Mouse (Mus musculus) midbrain, embryonic 16.5 days (tissue): Measurements from ENCODE around the gene Abca9. TPM values are rescaled to one million over a fixed set of nuclear protein-coding genes. Genes with fewer than 3 reads are reported as not detected.

Source experiments
- ATAC-seq: fragments of 200-750 bp; cut with Nextera tagmentation; 2 replicates; pipeline ENCODE4 v1.8.0; 2017; ENCODE audit warnings: moderate TSS enrichment
- H3K27ac ChIP-seq: fragments of 300-500 bp; sonication (generic); 2 replicates; pipeline ENCODE4 v1.5.1; 2014; ENCODE audit warnings: mild to moderate bottlenecking, low read length, mixed read lengths
- H3K27me3 ChIP-seq: fragments of 300-500 bp; sonication (generic); 2 replicates; pipeline ENCODE4 v1.6.1; 2014; ENCODE audit warnings: low read depth, low read length, mixed read lengths; ENCODE audit not compliant: control insufficient read depth, insufficient read depth
- H3K36me3 ChIP-seq: fragments of 300-500 bp; sonication (generic); 2 replicates; pipeline ENCODE4 v1.6.1; 2014; ENCODE audit warnings: mild to moderate bottlenecking, low read length, moderate library complexity, mixed read lengths; ENCODE audit not compliant: control insufficient read depth, insufficient read depth
- H3K4me1 ChIP-seq: fragments of 300-500 bp; sonication (generic); 2 replicates; pipeline ENCODE4 v1.6.1; 2014; ENCODE audit warnings: mild to moderate bottlenecking, low read length, mixed read lengths; ENCODE audit not compliant: control insufficient read depth, insufficient read depth
- H3K4me2 ChIP-seq: fragments of 300-500 bp; sonication (generic); 2 replicates; pipeline ENCODE4 v1.6.1; 2014; ENCODE audit warnings: mild to moderate bottlenecking, low read length, mixed read lengths
- H3K4me3 ChIP-seq: fragments of 300-500 bp; sonication (generic); 2 replicates; pipeline ENCODE4 v1.5.1; 2014; ENCODE audit warnings: low read depth, mild to moderate bottlenecking, low read length, moderate library complexity, mixed read lengths
- H3K9ac ChIP-seq: fragments of 300-500 bp; sonication (generic); 2 replicates; pipeline ENCODE4 v1.6.1; 2014; ENCODE audit warnings: low read depth, low read length, mixed read lengths
- H3K9me3 ChIP-seq: fragments of 300-500 bp; sonication (generic); replicated peaks from 2 replicates; pipeline ENCODE4 v1.6.1; 2014; ENCODE audit warnings: mild to moderate bottlenecking, low read length, mixed read lengths; ENCODE audit not compliant: control insufficient read depth, poor library complexity, severe bottlenecking
- WGBS: fragments of 180-500 bp; shearing (Covaris S2); extraction: QIAGEN DNeasy Blood & Tissue Kit; methylation state at CpG from one replicate; pipeline ENCODE4 v1.1.7; 2014; 5-methylcytosine and 5-hydroxymethylcytosine counted together
- polyA plus RNA-seq: library from polyadenylated mRNA; unstranded; fragments of >200 nt; fragmentation: Nextera tagmentation; extraction: Ambion mirVana; gene quantifications from 2 replicates; pipeline ENCODE4 v1.2.1, GENCODE M21; 2015

The Abca9 gene
- polyA plus RNA-seq, 1 experiment from 2014 or later = 2.7 TPM

GRCm38 (mm10) chr11:110094846-110095380 is 73.1 kb downstream of the Abca9 start:
- no peak overlapping the region for H3K4me2 ChIP-seq
- H3K9me3 ChIP-seq = no peaks in the 10 kb centered on the region
- no peak overlapping the region for H3K9ac ChIP-seq
- H3K4me1 ChIP-seq = no peaks in the 10 kb centered on the region
- H3K4me3 ChIP-seq = no peak overlapping the region
- no peak overlapping the region for H3K27ac ChIP-seq
- no peaks in the 10 kb centered on the region for H3K27me3 ChIP-seq
- 69% methylated on average over 7 of the region's 7 CpGs for WGBS
- H3K36me3 ChIP-seq = no peaks in the 10 kb centered on the region
- no peak for ATAC-seq

- Histone ChIP-seq H3K9ac (no peak overlapping the region), H3K4me1 (no peaks in the 10 kb centered on the region), H3K4me3 (no peak overlapping the region), H3K27me3 (no peaks in the 10 kb centered on the region), H3K4me2 (no peak overlapping the region), H3K36me3 (no peaks in the 10 kb centered on the region), H3K9me3 (no peaks in the 10 kb centered on the region), H3K27ac (no peak overlapping the region)
- WGBS = 70% methylated on average over 3 of the region's 3 CpGs
- no peak for ATAC-seq
Measured at GRCm38 (mm10) chr11:110094236-110094635, 73.8 kb downstream of the Abca9 start.

- no peak for ATAC-seq
- H3K4me3 ChIP-seq = no peak overlapping the region
- 86% methylated on average over 2 of the region's 2 CpGs for WGBS
Measured at GRCm38 (mm10) chr11:110091328-110091727, 76.7 kb downstream of the Abca9 start.

GRCm38 (mm10) chr11:110072158-110072557 is 95.8 kb downstream of the Abca9 start:
- no peak for ATAC-seq
- H3K4me2 ChIP-seq = no peak overlapping the region
- no peaks in the 10 kb centered on the region for H3K36me3 ChIP-seq
- no peak overlapping the region for H3K4me3 ChIP-seq
- H3K9me3 ChIP-seq = no peaks in the 10 kb centered on the region
- H3K9ac ChIP-seq = no peak overlapping the region
- 94% methylated on average over 3 of the region's 3 CpGs for WGBS
- H3K4me1 ChIP-seq = no peaks in the 10 kb centered on the region
- H3K27ac ChIP-seq = no peak overlapping the region
- H3K27me3 ChIP-seq = no peaks in the 10 kb centered on the region

More at GRCm38 (mm10) chr11:110091328-110091727, 76.7 kb downstream of the Abca9 start:
- Histone ChIP-seq H3K4me1 (no peaks in the 10 kb centered on the region), H3K27me3 (no peaks in the 10 kb centered on the region), H3K27ac (no peak overlapping the region), H3K9ac (no peak overlapping the region), H3K9me3 (no peaks in the 10 kb centered on the region), H3K36me3 (no peaks in the 10 kb centered on the region), H3K4me2 (no peak overlapping the region)

- 79% methylated on average over 4 of the region's 4 CpGs for WGBS
- Histone ChIP-seq H3K4me1 (no peaks in the 10 kb centered on the region), H3K4me3 (no peak overlapping the region), H3K36me3 (no peaks in the 10 kb centered on the region), H3K9ac (no peak overlapping the region), H3K27me3 (no peaks in the 10 kb centered on the region), H3K9me3 (no peaks in the 10 kb centered on the region), H3K4me2 (no peak overlapping the region), H3K27ac (no peak overlapping the region)
- ATAC-seq = no peak
Measured at GRCm38 (mm10) chr11:110061032-110061431, 107.0 kb downstream of the Abca9 start.

GRCm38 (mm10) chr11:110060127-110060526 is 107.9 kb downstream of the Abca9 start:
- 68% methylated on average over 2 of the region's 2 CpGs for WGBS
- H3K9ac ChIP-seq = no peak overlapping the region
- ATAC-seq = no peak

GRCm38 (mm10) chr11:110053681-110054080 is 114.3 kb downstream of the Abca9 start:
- no peak overlapping the region for H3K27ac ChIP-seq
- no peaks in the 10 kb centered on the region for H3K36me3 ChIP-seq
- ATAC-seq = no peak
- WGBS = 79% methylated on average over 3 of the region's 3 CpGs
- H3K27me3 ChIP-seq = no peaks in the 10 kb centered on the region
- no peak overlapping the region for H3K9ac ChIP-seq
- no peak overlapping the region for H3K4me3 ChIP-seq
- no peaks in the 10 kb centered on the region; the same call in 1 of the 2 replicates for H3K9me3 ChIP-seq
- no peak overlapping the region for H3K4me2 ChIP-seq
- no peaks in the 10 kb centered on the region for H3K4me1 ChIP-seq

More at GRCm38 (mm10) chr11:110060127-110060526, 107.9 kb downstream of the Abca9 start:
- Histone ChIP-seq H3K4me3 (no peak overlapping the region), H3K4me1 (no peaks in the 10 kb centered on the region), H3K27me3 (no peaks in the 10 kb centered on the region), H3K36me3 (no peaks in the 10 kb centered on the region), H3K27ac (no peak overlapping the region), H3K9me3 (no peaks in the 10 kb centered on the region), H3K4me2 (no peak overlapping the region)

Other genes with a start within 250 kb of the Abca9 start
- 2.1 and 2.2 TPM in 2 replicates for gene Abca8b, start 172.4 kb downstream of the Abca9 start, polyA plus RNA-seq
- gene Abca8a, start 72.2 kb downstream of the Abca9 start, polyA plus RNA-seq = 0.32 and 0.35 TPM in 2 replicates
- 0.19 and 0.25 TPM in 2 replicates for gene Abca6, start 83.6 kb upstream of the Abca9 start, polyA plus RNA-seq
- gene Abca5, start 169.5 kb upstream of the Abca9 start, polyA plus RNA-seq = 9.6 and 10.2 TPM in 2 replicates
- 22.1 and 23.4 TPM in 2 replicates for gene Map2k6, start 230.9 kb upstream of the Abca9 start, polyA plus RNA-seq